Mouse (Mus musculus): Measurements from ENCODE around the gene Sdf2. TPM values are rescaled to one million over a fixed set of nuclear protein-coding genes. Genes with fewer than 3 reads are reported as not detected.

Gene Sdf2
- polyA plus RNA-seq, 1 experiment from 2014 or later: 48.7 TPM

DNA sequence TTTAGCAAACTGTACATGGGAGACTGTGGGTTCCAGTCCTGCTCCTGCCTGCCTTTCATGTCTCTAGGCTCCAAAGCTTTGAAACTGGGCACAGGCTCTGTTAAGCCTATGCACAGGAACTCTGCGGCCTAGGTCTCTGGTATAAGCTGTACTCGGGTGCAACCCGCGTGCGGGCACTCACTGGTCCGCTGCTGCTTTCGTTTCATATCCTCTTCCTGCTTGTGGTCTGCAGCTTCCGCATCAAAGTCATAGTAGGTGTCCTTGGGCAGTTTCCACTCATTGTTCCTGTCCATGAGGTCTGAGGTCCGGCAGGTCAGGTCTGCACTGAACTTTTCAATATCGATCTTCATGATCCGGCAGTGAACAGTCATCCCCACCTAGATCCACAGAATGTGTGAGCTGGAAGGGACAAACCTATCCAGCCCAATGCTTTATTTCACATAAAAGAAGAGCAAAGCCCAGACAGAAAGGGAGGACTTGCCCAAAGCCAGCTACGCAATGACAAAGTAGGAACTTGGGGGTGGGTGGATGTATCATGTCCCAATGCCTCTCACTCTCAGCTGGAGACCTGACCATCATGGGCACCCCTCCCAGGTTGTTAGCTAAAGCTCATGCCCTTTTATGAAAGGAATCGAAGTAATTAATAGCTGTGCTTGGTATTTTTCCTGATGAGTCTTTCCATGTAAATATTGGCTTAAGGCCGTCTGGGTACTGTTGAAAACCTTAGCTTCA lies 32.3 kb upstream of the Sdf2 start:
- DNase-seq (ENCODE audit: low spot score): no peak
- H3K36me3 ChIP-seq (ENCODE audit: control insufficient read depth, insufficient read depth, low read length): peaks cover 73% of the 10 kb centered on the region
- no peaks in the 10 kb centered on the region for H3K27me3 ChIP-seq (replicated peaks; ENCODE audit: control insufficient read depth, insufficient read depth, low read length)
- 82% methylated on average over 14 of the region's 14 CpGs for WGBS
- H3K4me3 ChIP-seq (ENCODE audit: low read depth, low read length): no peak overlapping the region
- H3K4me1 ChIP-seq (replicated peaks; ENCODE audit: control insufficient read depth, insufficient read depth, low read length): no peaks in the 10 kb centered on the region
- no peak for ATAC-seq (replicated peaks; ENCODE audit: low FRiP score)
- no peaks in the 10 kb centered on the region for H3K9me3 ChIP-seq (ENCODE audit: control insufficient read depth, low read length)
- no peak overlapping the region for H3K4me2 ChIP-seq
- no peak overlapping the region for H3K9ac ChIP-seq (ENCODE audit: low read depth, low read length)
- no peak overlapping the region for H3K27ac ChIP-seq (ENCODE audit: low read depth, low read length)

DNA sequence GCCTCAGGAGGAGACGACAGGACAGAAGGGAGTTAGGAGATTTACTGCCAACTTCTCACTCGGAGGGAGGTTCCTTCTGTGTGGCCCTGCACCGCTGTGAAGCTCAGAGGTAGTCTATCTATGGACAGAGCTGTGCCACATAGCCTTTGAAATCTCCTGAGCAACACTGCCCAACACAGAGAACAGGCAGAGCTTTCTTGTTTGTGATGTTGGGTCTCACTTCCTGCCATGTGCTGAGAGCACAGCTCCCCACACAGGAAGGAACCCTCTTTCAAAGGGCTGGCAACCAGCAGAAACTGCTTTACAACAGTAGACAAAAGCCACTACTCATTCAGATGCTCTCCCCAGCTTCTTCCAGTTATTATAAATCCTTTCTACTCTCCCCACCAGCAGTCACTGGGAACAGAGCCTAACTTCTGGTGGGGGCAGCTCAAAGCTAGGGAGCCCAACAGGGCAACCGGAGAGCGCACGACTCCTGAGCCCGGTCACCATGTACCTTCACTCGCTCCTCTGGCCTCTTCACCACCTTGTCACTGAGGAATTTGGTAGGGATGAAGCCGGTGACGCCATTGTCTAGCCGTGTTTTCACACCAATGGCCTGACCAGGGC lies 29.7 kb upstream of the Sdf2 start:
- no peak overlapping the region for H3K4me3 ChIP-seq (ENCODE audit: low read depth, low read length)
- no peaks in the 10 kb centered on the region for H3K4me1 ChIP-seq (replicated peaks; ENCODE audit: control insufficient read depth, insufficient read depth, low read length)
- no peaks in the 10 kb centered on the region for H3K9me3 ChIP-seq (ENCODE audit: control insufficient read depth, low read length)
- ATAC-seq (replicated peaks; ENCODE audit: low FRiP score): no peak
- 93% methylated on average over 11 of the region's 11 CpGs for WGBS
- H3K27ac ChIP-seq (ENCODE audit: low read depth, low read length): no peak overlapping the region
- no peaks in the 10 kb centered on the region for H3K27me3 ChIP-seq (replicated peaks; ENCODE audit: control insufficient read depth, insufficient read depth, low read length)
- peaks cover 70% of the 10 kb centered on the region for H3K36me3 ChIP-seq (ENCODE audit: control insufficient read depth, insufficient read depth, low read length)
- no peak overlapping the region for H3K9ac ChIP-seq (ENCODE audit: low read depth, low read length)
- H3K4me2 ChIP-seq: no peak overlapping the region
- no peak for DNase-seq (ENCODE audit: low spot score)

DNA sequence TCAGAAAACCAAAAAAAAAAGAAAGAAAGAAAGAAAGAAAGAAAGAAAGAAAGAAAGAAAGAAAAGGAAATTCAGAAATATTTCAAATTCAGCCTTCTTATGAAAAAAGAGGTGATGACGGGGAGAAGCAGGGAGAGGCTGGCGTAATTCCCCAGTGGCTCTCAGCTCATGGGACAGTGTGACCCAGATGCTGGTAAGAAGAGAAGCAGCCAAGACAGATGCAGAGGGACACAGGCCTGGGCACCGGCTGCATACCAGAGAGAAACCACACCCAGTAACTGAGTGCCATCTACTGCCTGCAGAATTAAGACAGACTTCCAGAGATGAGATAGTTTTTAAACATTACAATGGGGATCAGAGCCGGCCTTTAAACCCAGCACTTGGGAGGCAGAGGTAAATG lies 22.0 kb upstream of the Sdf2 start:
- Histone ChIP-seq H3K4me3 (ENCODE audit: low read depth, low read length) (no peak overlapping the region), H3K9me3 (ENCODE audit: control insufficient read depth, low read length) (no peaks in the 10 kb centered on the region), H3K4me1 (replicated peaks; ENCODE audit: control insufficient read depth, insufficient read depth, low read length) (no peaks in the 10 kb centered on the region), H3K27ac (ENCODE audit: low read depth, low read length) (no peak overlapping the region), H3K36me3 (ENCODE audit: control insufficient read depth, insufficient read depth, low read length) (peaks cover 73% of the 10 kb centered on the region), H3K9ac (ENCODE audit: low read depth, low read length) (no peak overlapping the region), H3K4me2 (no peak overlapping the region), H3K27me3 (replicated peaks; ENCODE audit: control insufficient read depth, insufficient read depth, low read length) (no peaks in the 10 kb centered on the region)
- DNase-seq (ENCODE audit: low spot score): no peak
- no peak for ATAC-seq (replicated peaks; ENCODE audit: low FRiP score)
- WGBS: 89% methylated on average over 4 of the region's 4 CpGs

DNA sequence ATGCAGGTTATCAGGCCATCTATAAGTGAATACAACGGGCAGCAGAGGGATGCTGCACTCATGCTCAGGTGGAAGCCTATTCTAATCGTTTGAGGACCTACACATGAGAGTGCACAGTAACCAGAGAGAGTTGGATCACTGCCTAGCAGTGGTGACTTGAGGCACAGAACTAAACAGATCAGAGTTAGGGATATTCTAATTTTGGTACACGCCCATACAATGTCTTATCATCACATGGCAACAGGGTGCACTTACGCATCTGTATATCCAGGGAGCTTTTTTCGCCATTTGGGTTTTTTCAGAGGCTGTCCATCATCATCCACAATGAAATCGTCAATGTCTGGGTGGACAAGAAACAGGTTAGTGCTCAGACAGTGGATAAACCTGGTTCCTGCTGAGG lies 14.0 kb upstream of the Sdf2 start:
- H3K27ac ChIP-seq (ENCODE audit: low read depth, low read length): no peak overlapping the region
- H3K9me3 ChIP-seq (ENCODE audit: control insufficient read depth, low read length): no peaks in the 10 kb centered on the region
- DNase-seq (ENCODE audit: low spot score): no peak
- no peaks in the 10 kb centered on the region for H3K4me1 ChIP-seq (replicated peaks; ENCODE audit: control insufficient read depth, insufficient read depth, low read length)
- peaks cover 61% of the 10 kb centered on the region for H3K36me3 ChIP-seq (ENCODE audit: control insufficient read depth, insufficient read depth, low read length)
- H3K9ac ChIP-seq (ENCODE audit: low read depth, low read length): no peak overlapping the region
- WGBS: 87% methylated on average over 6 of the region's 6 CpGs
- ATAC-seq (replicated peaks; ENCODE audit: low FRiP score): no peak
- no peak overlapping the region for H3K4me2 ChIP-seq
- H3K27me3 ChIP-seq (replicated peaks; ENCODE audit: control insufficient read depth, insufficient read depth, low read length): no peaks in the 10 kb centered on the region
- H3K4me3 ChIP-seq (ENCODE audit: low read depth, low read length): no peak overlapping the region

DNA sequence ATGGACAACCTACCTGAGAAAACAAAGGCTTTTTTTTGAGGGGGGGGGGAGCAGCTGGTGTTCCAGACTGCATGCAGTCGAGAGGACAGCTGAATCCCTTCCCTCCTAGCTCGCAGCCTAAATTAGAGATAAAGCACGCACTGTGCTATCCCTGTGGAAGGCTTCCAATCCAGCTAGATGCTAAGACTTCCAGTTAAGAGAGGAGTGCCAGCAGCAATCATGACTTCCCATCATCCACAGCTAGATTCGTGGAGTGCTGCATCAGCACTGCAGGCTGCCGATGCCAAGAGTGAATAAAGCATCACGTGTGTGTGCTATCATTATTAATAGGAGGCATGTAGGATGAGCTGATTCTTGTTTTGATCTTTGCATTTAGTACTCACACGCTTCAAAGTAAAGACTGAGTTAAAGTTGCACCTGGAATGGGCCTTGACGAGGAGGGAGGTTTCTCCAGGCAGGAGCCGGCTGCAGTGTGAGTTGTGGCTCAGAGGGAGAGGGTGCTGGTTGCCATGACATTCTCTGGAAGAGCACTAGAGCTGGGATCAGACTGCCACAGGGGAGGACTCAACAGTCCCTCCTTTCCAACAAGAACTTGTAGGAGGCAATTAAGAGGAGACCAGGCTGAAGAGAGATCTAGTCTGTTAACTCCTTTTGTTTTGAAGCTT lies 5.2 kb upstream of the Sdf2 start:
- no peak overlapping the region for H3K4me2 ChIP-seq
- 92% methylated on average over 9 of the region's 9 CpGs for WGBS
- H3K27ac ChIP-seq (ENCODE audit: low read depth, low read length): no peak overlapping the region
- no peak overlapping the region for H3K9ac ChIP-seq (ENCODE audit: low read depth, low read length)
- no peaks in the 10 kb centered on the region for H3K27me3 ChIP-seq (replicated peaks; ENCODE audit: control insufficient read depth, insufficient read depth, low read length)
- H3K4me3 ChIP-seq (ENCODE audit: low read depth, low read length): no peak overlapping the region
- peaks cover 14% of the 10 kb centered on the region for H3K4me1 ChIP-seq (replicated peaks; ENCODE audit: control insufficient read depth, insufficient read depth, low read length)
- no peak for ATAC-seq (replicated peaks; ENCODE audit: low FRiP score)
- H3K36me3 ChIP-seq (ENCODE audit: control insufficient read depth, insufficient read depth, low read length): peaks cover 23% of the 10 kb centered on the region
- H3K9me3 ChIP-seq (ENCODE audit: control insufficient read depth, low read length): no peaks in the 10 kb centered on the region
- no peak for DNase-seq (ENCODE audit: low spot score)

DNA sequence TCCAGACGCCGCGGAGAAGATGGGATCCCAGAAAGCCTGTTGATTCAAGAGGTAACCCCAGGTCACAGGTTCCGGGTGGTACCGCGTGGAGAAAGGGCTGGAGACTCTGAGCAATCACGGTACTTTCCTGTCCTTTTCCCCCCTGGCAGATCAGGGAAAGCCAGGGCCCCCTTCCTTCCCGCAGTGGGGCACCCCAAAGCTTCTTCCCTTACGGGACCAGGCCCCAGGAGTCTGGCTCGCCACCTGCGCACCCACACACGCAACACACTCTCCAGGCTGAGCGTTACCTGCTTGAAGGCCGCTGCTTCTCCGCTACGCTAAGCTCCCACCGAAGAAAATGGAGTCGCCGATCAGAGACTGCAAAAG lies 302 bp upstream of the Sdf2 start:
- Histone ChIP-seq H3K4me2 (peak overlapping the region; percentile 75), H3K27me3 (replicated peaks; ENCODE audit: control insufficient read depth, insufficient read depth, low read length) (no peaks in the 10 kb centered on the region), H3K9me3 (ENCODE audit: control insufficient read depth, low read length) (no peaks in the 10 kb centered on the region), H3K36me3 (ENCODE audit: control insufficient read depth, insufficient read depth, low read length) (peaks cover 5% of the 10 kb centered on the region), H3K9ac (ENCODE audit: low read depth, low read length) (peak overlapping the region; percentile 94), H3K27ac (ENCODE audit: low read depth, low read length) (peak overlapping the region; percentile 85), H3K4me1 (replicated peaks; ENCODE audit: control insufficient read depth, insufficient read depth, low read length) (peaks cover 21% of the 10 kb centered on the region), H3K4me3 (ENCODE audit: low read depth, low read length) (peak overlapping the region; percentile 99)
- no peak for DNase-seq (ENCODE audit: low spot score)
- WGBS: under 1% methylated on average over 19 of the region's 19 CpGs
- ATAC-seq (replicated peaks; ENCODE audit: low FRiP score): no peak

DNA sequence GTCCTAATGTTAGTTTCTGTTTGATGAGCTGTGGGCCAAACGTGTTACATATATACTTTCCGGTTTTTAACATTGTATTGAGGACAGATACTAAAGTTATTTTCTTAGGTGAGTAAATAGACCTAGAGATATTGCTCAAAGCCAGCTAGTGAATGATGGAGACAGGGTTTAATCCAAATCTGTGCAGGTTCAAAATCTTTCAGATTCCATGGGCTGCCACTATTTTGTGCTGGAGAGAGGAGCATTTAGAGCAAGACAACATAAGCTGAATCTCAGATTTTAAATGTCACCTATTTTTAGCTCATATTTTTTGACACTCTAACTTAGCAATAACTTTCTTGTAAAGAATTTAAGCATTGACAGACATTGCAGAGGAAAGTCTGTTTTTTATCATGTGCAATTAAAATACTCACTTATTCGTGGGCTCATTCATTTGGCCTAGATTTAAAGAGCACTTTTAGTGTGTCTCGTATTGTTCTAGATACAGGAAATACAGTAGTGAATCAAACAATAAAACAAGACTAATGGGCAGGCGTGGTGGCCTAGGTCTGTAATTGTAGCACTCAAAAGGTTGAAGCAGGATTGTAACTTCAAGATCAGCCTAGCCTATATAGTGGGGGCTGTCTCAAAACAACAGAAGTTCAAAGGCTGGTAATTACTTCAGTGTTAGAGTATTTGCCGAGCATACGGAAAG lies 919 bp downstream of the Sdf2 start:
- ATAC-seq (replicated peaks; ENCODE audit: low FRiP score): no peak
- Histone ChIP-seq H3K4me2 (peak overlapping the region; percentile 75), H3K4me3 (ENCODE audit: low read depth, low read length) (peak overlapping the region; percentile 99), H3K9me3 (ENCODE audit: control insufficient read depth, low read length) (no peaks in the 10 kb centered on the region), H3K36me3 (ENCODE audit: control insufficient read depth, insufficient read depth, low read length) (peaks cover 4% of the 10 kb centered on the region; the same call in 1 of the 2 replicates), H3K9ac (ENCODE audit: low read depth, low read length) (no peak overlapping the region), H3K27ac (ENCODE audit: low read depth, low read length) (peak overlapping the region; percentile 85), H3K4me1 (replicated peaks; ENCODE audit: control insufficient read depth, insufficient read depth, low read length) (peaks cover 21% of the 10 kb centered on the region), H3K27me3 (replicated peaks; ENCODE audit: control insufficient read depth, insufficient read depth, low read length) (no peaks in the 10 kb centered on the region)
- no peak for DNase-seq (ENCODE audit: low spot score)
- 51% methylated on average over 7 of the region's 7 CpGs for WGBS

DNA sequence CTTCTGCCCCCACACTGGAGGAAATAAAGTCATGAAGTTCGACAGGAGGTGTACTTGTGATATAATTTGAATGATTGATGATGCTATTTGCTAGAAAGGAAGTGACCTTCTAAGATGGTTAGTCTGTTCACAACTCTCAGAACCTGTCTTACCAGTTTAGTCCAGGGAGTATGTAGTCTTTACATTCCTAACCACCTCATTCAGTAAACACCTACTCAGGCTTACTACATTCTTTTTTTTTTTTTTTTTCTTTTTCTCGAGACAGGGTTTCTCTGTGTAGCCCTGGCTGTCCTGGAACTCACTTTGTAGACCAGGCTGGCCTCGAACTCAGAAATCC lies 1.4 kb downstream of the Sdf2 start:
- peak overlapping the region; percentile 99 for H3K4me3 ChIP-seq (ENCODE audit: low read depth, low read length)
- DNase-seq (ENCODE audit: low spot score) (no peak), ATAC-seq (replicated peaks; ENCODE audit: low FRiP score) (no peak)
- no peaks in the 10 kb centered on the region for H3K9me3 ChIP-seq (ENCODE audit: control insufficient read depth, low read length)
- H3K9ac ChIP-seq (ENCODE audit: low read depth, low read length): no peak overlapping the region
- H3K36me3 ChIP-seq (ENCODE audit: control insufficient read depth, insufficient read depth, low read length): peaks cover 5% of the 10 kb centered on the region
- H3K27me3 ChIP-seq (replicated peaks; ENCODE audit: control insufficient read depth, insufficient read depth, low read length): no peaks in the 10 kb centered on the region
- 57% methylated on average over 3 of the region's 3 CpGs for WGBS
- peak overlapping the region; percentile 75 for H3K4me2 ChIP-seq
- peaks cover 21% of the 10 kb centered on the region for H3K4me1 ChIP-seq (replicated peaks; ENCODE audit: control insufficient read depth, insufficient read depth, low read length)
- no peak overlapping the region for H3K27ac ChIP-seq (ENCODE audit: low read depth, low read length)
